Mouse (Mus musculus) kidney, adult 2 months (tissue): ENCODE data around the gene 5730596B20Rik.

Experiments
- CTCF ChIP-seq: fragments of 200-500 bp; conservative IDR thresholded peaks from 2 replicates; pipeline ENCODE4 v1.5.1; 2011; ENCODE audit warnings: low read depth, mild to moderate bottlenecking, control low read depth, low read length, moderate library complexity, mixed read lengths; ENCODE audit not compliant: insufficient read depth, insufficient read length
- POLR2A ChIP-seq: fragments of 200-500 bp; IDR thresholded peaks from one replicate; pipeline ENCODE4 v1.6.1; 2011; ENCODE audit warnings: low read depth, low read length, control low read depth

- TF ChIP-seq CTCF (no peak), POLR2A (no peak)
Measured at GRCm38 (mm10) chr6:52180726-52181125, 3.4 kb downstream of the 5730596B20Rik start.
